Mouse (Mus musculus): ENCODE measurements around the gene Cdc42bpb. TPM values are rescaled to one million over a fixed set of nuclear protein-coding genes. Genes with fewer than 3 reads are reported as not detected.

The Cdc42bpb gene
- total RNA-seq, 2 experiments from 2014 or later = 96.4 to 106 TPM

DNA sequence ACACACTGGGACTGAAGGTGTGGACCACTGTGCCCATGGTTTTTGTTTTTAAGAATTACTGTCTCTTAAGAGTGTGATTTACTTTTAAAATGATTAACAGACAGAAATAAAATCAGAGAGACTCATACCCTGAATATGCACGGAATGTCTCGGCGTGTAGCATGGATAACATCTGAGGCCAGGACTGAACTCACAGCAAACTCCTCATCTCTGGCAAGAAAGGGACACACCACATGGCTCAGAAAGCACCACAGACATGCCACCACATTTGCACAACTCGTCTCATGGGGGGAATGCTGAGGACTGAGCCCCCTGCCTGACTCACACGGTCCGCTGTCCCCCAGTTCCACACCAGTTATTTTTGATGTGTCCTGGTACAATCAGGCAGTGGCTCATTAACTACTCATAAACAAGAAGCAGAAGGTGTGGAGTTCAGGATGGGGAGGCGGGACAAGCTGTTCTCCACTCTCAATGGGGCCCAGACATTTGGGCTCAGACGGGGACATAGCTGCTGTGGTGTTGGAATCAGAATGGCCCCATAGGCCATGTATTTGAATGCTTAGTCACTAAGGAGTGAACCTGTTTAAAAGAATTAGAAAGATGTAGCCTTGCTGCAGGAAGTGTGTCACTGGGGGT lies 73.7 kb downstream of the Cdc42bpb start:
- no peak for DNase-seq
- intact Hi-C loops (cut with DNase I) = no loop called here

- DNase-seq = no peak
- intact Hi-C loops (cut with DNase I) = no loop called here
These were observed 75.5 kb downstream of the Cdc42bpb start for GRCm38 (mm10) chr12:111302018-111302345.

GRCm38 (mm10) chr12:111301322-111302017 lies 76.0 kb downstream of the Cdc42bpb start:
- intact Hi-C loops (cut with DNase I) = no loop called here
- DNase-seq = no peak

- intact Hi-C loops (cut with DNase I) = no loop called here
These were observed 84.5 kb downstream of the Cdc42bpb start for GRCm38 (mm10) chr12:111293025-111293424.

GRCm38 (mm10) chr12:111284532-111284931 lies 93.0 kb downstream of the Cdc42bpb start:
- intact Hi-C loops (cut with DNase I) = no loop called here
- no peak for DNase-seq

More at GRCm38 (mm10) chr12:111293025-111293424, 84.5 kb downstream of the Cdc42bpb start:
- DNase-seq = no peak

DNA sequence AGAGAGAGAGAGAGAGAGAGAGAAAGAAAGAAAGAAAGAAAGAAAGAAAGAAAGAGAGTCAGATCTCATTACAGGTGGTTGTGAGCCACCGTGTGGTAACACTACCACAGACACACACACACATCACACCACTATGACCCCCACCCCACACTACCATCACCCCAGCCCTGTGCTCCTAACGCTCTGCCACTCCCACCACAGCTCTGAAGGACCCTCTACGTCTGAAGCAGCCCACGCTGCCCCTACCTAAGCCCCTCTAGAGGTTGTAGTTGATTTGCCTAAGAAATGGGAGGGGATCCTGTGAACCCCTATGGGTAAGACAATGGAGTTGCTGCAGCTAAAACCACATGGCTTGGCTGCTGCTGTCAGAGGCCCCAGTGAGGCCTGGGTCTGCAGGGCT lies 93.9 kb downstream of the Cdc42bpb start:
- DNase-seq = no peak
- intact Hi-C loops (cut with DNase I) = no loop called here

DNA sequence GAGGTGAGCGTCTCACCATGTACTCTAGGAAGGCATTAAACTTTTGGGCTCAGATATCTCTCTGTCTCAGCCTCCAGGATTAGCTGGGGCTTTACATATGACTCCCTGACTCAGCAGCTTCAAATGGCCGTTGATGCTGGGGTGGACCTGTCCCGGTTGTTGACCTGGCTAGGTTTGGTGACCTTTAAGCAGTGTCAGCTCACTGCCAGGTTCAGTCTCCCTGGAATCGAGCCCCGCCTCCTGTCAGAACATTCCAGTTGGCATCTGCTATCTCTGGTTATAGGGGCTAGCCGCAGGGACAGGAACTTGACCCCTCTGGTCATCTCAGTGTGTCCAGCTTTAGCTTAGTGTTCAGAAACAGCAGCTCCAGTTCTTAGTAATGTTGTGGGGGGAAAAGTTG lies 101.1 kb downstream of the Cdc42bpb start:
- no peak for DNase-seq
- intact Hi-C loops (cut with DNase I) = no loop called here

GRCm38 (mm10) chr12:111275150-111275841 lies 102.2 kb downstream of the Cdc42bpb start:
- intact Hi-C loops (cut with DNase I) = no loop called here
- no peak for DNase-seq

DNA sequence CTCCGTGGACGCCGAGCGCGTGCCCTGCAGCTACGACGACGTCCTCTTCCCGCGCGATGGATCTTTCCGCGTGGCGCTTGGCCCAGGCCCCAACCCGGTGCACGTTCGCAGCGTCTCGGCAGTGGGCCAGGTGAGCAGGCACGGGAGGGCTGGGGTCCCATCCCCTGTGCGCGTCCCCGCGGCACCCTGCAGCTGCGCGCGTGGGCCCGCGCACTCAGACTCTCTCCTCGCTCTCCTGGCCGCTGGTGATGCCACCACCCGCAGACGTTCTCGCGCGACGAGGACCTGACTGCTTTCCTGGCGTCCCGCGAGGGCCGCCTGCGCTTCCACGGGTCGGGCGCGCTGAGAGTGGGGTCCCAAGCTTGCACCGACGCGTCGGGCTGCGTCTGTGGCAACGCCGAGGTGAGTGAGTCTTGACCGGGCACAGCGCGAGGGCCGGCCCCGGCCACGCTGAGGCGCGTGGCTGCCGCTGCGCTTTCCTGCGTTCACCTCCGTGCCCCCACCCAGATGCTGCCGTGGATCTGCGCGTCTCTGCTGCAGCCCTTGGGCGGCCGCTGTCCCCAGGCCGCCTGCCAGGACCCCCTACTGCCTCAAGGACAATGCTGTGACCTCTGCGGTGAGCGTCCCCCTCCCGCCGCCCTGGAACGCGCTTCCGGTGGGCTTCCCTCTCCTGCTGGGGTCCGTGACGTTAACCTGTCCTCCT lies 102.9 kb downstream of the Cdc42bpb start:
- DNase-seq = no peak
- intact Hi-C loops (cut with DNase I) = loop anchor here (5.0 kb wide), 1 partner anchor 193 kb away; no protein-coding TSS in a partner anchor

DNA sequence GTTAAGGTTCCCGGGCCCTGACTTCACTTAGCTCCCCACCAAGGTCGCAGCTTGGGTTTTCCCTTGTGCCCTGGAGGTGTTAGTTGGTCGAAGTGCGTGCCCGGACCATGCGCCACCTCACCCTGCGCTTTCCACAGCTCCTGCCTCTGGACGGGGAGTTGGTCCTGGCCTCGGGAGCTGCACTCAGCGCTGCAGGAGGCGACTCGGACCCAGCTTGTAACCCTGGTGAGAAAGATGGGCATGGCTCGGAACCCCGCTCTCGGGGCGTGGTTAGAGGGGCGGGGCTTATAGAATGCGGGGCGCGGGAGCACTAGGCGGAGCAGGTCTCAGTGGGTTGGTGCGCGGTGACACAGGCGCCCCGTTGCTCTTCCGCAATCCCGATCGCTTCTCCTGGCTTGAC lies 103.5 kb downstream of the Cdc42bpb start:
- intact Hi-C loops (cut with DNase I) = loop anchor here (5.0 kb wide), 1 partner anchor 193 kb away; no protein-coding TSS in a partner anchor
- no peak for DNase-seq

GRCm38 (mm10) chr12:111272420-111272819 lies 105.1 kb downstream of the Cdc42bpb start:
- intact Hi-C loops (cut with DNase I) = loop anchor here (2.0 to 5.0 kb wide), 2 partner anchors 140 to 195 kb away; no protein-coding TSS in a partner anchor
- peak; percentile 77 to 88 for DNase-seq

DNA sequence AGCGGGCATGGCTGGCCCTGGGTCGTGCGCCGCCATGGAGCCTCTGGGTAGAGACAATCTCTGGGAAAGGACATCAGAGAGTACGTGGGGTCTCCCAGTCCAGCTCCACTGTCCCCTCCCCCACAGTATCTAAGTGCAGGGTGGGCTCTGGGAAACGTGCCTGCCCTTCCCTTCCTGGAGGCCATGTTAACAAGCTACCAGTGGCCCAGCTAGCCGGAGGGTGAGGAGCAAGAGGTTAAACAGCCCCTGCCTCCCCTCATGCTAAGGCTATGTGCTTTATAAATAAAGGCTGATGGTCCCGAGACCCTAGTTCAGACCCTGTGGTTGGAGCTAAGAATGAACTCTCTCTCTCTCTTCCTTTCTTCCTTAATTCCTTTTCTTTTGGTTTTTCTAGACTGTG lies 105.6 kb downstream of the Cdc42bpb start:
- no peak for DNase-seq
- intact Hi-C loops (cut with DNase I) = loop anchor here (2.0 to 5.0 kb wide), 2 partner anchors 141 to 195 kb away; no protein-coding TSS in a partner anchor

GRCm38 (mm10) chr12:111271406-111271805 lies 106.1 kb downstream of the Cdc42bpb start:
- no peak for DNase-seq
- intact Hi-C loops (cut with DNase I) = loop anchor here (5.0 kb wide), 1 partner anchor 196 kb away; no protein-coding TSS in a partner anchor

DNA sequence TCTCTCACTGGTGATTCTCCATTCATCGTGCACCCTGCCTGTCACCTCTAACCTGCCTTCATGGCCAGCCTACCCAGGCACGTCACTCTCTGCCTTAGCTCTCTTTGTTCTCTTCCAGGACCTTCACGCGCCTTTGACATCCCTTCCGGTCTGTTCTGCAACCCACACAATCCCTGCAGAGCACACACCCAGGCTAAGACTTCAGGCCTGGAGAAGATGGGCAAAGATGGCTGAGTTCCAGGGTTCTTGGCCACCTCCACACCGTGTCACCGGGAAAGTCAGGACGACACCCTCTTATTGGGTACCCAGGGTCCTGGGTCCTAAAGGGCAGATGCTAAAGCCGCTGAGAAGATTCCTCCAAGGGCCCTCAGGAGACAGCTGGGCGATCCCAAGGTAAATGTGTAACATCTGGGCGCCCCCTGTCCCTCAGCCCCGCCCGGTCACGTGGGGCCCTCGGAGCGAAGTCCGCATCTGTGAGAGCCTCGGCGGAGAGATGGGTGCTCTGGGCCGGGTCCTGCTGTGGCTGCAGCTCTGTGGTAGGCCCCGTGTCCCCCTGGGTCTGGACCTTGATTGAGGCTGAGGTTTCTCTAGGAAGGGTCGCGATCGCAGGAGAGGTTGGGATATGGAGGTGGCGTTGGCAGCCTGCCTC lies 106.8 kb downstream of the Cdc42bpb start, which contains the start of gene Amn:
Amn (plus strand) TSS at position 467 of the 649 bp plus-strand sequence.
- intact Hi-C loops (cut with DNase I) = loop anchor here (5.0 kb wide), 1 partner anchor 197 kb away; no protein-coding TSS in a partner anchor
- DNase-seq = no peak

DNA sequence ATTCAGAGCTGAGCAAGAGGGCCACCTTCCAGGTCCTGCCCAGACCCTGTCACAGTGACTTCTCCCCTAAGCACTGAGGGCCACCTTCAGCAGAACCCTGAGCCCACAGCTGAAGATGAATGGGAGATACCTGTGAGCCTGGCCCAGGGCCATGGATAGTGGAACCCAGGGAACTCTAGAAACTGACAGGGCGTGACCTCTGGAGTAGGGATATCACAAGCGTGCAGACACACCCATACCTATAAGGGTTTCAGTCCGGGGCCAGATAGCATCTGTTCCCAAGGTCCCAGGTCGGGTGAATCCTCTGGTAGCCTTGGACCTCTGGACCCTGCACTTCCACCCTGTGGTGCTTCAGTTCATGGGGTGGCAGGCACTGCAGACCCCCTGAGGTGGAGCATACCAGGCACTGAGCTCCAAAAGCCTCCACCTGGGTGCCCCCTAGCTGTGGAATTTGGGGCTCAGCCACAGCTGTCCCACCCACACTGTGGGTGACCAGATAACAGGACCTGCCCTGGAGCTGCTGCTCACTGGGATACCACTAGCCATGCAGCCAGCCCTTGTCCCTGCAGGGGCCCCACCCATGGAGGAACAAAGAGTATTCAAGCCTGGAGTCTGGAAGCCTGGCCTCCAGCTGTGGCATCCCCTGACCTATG lies 109.7 kb downstream of the Cdc42bpb start:
- intact Hi-C loops (cut with DNase I) = loop anchor here (5.0 kb wide), 1 partner anchor 180 kb away; no protein-coding TSS in a partner anchor
- DNase-seq = no peak

GRCm38 (mm10) chr12:111266592-111266991 lies 110.9 kb downstream of the Cdc42bpb start:
- intact Hi-C loops (cut with DNase I) = loop anchor here (5.0 kb wide), 1 partner anchor 179 kb away; no protein-coding TSS in a partner anchor
- no peak for DNase-seq

DNA sequence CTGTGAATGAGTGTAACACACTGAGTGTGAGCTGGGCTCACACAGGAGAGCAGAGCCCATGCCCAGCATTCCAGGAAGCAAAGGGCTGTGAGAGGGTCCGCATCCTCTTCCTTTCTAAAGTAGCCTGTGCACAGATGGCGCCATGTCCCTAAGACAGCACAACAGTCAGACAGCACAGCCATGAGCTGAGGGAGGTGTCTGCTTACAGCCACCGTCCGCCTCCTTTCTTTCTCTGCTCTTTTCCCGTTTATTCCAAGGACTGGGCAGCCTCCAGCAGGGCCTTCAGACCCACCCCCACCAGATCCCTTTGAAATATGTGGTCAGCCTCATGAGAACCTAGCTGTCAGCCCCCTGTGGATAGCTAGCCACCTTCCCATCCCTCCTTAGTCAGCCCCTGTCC lies 112.3 kb downstream of the Cdc42bpb start:
- intact Hi-C loops (cut with DNase I) = loop anchor here (5.0 kb wide), 1 partner anchor 178 kb away; no protein-coding TSS in a partner anchor
- DNase-seq = no peak

GRCm38 (mm10) chr12:111263650-111264049 lies 113.9 kb downstream of the Cdc42bpb start:
- intact Hi-C loops (cut with DNase I) = no loop called here
- no peak for DNase-seq

DNA sequence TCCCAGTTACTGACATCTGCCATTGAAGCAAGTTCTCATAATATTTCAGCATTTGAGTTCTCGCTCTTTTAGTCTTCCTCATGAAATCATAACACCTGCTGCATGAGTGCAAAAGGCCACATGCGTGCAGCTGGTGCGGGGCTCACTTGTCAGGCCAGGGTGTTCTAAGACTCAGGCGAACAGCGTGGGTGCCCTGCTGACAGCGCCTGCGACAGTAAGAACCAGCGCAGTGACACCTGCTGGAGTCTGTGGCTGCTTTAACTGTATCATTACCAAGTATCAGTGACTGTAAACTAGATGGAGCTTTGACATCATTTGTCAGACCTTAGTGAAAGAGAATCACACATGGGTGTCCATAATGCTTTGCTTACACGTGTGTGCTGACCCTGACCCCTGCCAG lies 126.3 kb downstream of the Cdc42bpb start:
- intact Hi-C loops (cut with DNase I) = loop anchor here (5.0 kb wide), 1 partner anchor 164 kb away; no protein-coding TSS in a partner anchor
- no peak for DNase-seq
